Mouse (Mus musculus): ENCODE data around the gene Carhsp1. TPM values are rescaled to one million over a fixed set of nuclear protein-coding genes. Genes with fewer than 3 reads are reported as not detected.
A peak's percentile ranks its signal among the peaks of the same experiment; 100 is the strongest.

The Carhsp1 gene
- 57.0 and 58.8 TPM in 2 replicates for polyA plus RNA-seq (2014; fragmentation: Nextera tagmentation; extraction: Ambion mirVana)

GRCm38 (mm10) chr16:8671551-8672349, at the start of gene Carhsp1:
TSS of gene Carhsp1 (minus strand) at chr16:8672155.
- Histone ChIP-seq H3K4me1 (replicated peaks; ENCODE audit: control insufficient read depth, insufficient read depth, low read length) (peaks cover 36% of the 10 kb centered on the region), H3K9me3 (ENCODE audit: control insufficient read depth, low read length) (no peaks in the 10 kb centered on the region), H3K27me3 (ENCODE audit: control insufficient read depth, insufficient read depth, low read length) (no peaks in the 10 kb centered on the region), H3K9ac (peak within 1 kb of the TSS; percentile 70), H3K36me3 (replicated peaks; ENCODE audit: control insufficient read depth, insufficient read depth) (no peaks in the 10 kb centered on the region), H3K4me2 (replicated peaks) (peak within 1 kb of the TSS; percentile 90), H3K27ac (peak within 1 kb of the TSS; percentile 73), H3K4me3 (replicated peaks; ENCODE audit: low read length) (peak within 1 kb of the TSS; percentile 69)
- ATAC-seq (ENCODE audit: low FRiP score) (peak; percentile 89), DNase-seq (ENCODE audit: low spot score) (peak; percentile 92)
- WGBS = under 1% methylated on average over 67 of the region's 67 CpGs

GRCm38 (mm10) chr16:8720447-8720846, 48.5 kb upstream of the Carhsp1 start:
- Histone ChIP-seq H3K9ac (no peak overlapping the region), H3K4me1 (replicated peaks; ENCODE audit: control insufficient read depth, insufficient read depth, low read length) (peaks cover 6% of the 10 kb centered on the region; the same call in 1 of the 2 replicates), H3K9me3 (ENCODE audit: control insufficient read depth, low read length) (no peaks in the 10 kb centered on the region), H3K27me3 (ENCODE audit: control insufficient read depth, insufficient read depth, low read length) (no peaks in the 10 kb centered on the region), H3K4me3 (replicated peaks; ENCODE audit: low read length) (no peak overlapping the region), H3K36me3 (replicated peaks; ENCODE audit: control insufficient read depth, insufficient read depth) (peaks cover 10% of the 10 kb centered on the region), H3K4me2 (replicated peaks) (no peak overlapping the region), H3K27ac (no peak overlapping the region)
- ATAC-seq (ENCODE audit: low FRiP score) (no peak), DNase-seq (ENCODE audit: low spot score) (no peak)
- 92% methylated on average over 4 of the region's 4 CpGs for WGBS

- no peak overlapping the region for H3K9ac ChIP-seq
- WGBS = 94% methylated on average over 10 of the region's 10 CpGs
- ATAC-seq (ENCODE audit: low FRiP score) (no peak), DNase-seq (ENCODE audit: low spot score) (no peak)
- H3K9me3 ChIP-seq (ENCODE audit: control insufficient read depth, low read length) = no peaks in the 10 kb centered on the region
- no peak overlapping the region for H3K4me3 ChIP-seq (replicated peaks; ENCODE audit: low read length)
- no peak overlapping the region for H3K27ac ChIP-seq
- H3K36me3 ChIP-seq (replicated peaks; ENCODE audit: control insufficient read depth, insufficient read depth) = peaks cover 34% of the 10 kb centered on the region
- H3K4me1 ChIP-seq (replicated peaks; ENCODE audit: control insufficient read depth, insufficient read depth, low read length) = peaks cover 6% of the 10 kb centered on the region; the same call in 1 of the 2 replicates
- H3K27me3 ChIP-seq (ENCODE audit: control insufficient read depth, insufficient read depth, low read length) = no peaks in the 10 kb centered on the region
- no peak overlapping the region for H3K4me2 ChIP-seq (replicated peaks)
Measured at GRCm38 (mm10) chr16:8717744-8718143, 45.8 kb upstream of the Carhsp1 start.

DNA sequence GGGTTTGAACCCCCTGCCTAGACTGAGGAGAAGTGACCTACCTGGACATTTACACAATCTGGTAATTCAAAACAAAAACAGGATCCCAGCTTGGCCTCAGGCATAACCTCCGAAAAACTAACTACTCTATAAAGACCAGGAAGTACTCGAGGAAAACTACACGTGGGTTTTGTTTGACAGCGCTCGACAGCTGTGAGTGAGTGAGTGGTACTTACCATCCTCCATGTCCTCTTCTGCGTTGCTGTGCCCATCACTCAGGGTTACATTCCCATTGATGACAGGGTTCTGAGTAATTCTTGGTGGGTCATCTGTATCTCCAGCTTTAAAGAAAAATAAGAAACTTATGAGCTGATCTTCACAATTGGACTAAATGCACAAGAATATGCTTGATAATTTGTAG, 44.3 kb upstream of the Carhsp1 start:
- Histone ChIP-seq H3K4me3 (replicated peaks; ENCODE audit: low read length) (no peak overlapping the region), H3K4me2 (replicated peaks) (no peak overlapping the region), H3K4me1 (replicated peaks; ENCODE audit: control insufficient read depth, insufficient read depth, low read length) (peaks cover 6% of the 10 kb centered on the region; the same call in 1 of the 2 replicates), H3K9me3 (ENCODE audit: control insufficient read depth, low read length) (no peaks in the 10 kb centered on the region), H3K9ac (no peak overlapping the region), H3K27me3 (ENCODE audit: control insufficient read depth, insufficient read depth, low read length) (no peaks in the 10 kb centered on the region), H3K36me3 (replicated peaks; ENCODE audit: control insufficient read depth, insufficient read depth) (peaks cover 42% of the 10 kb centered on the region), H3K27ac (no peak overlapping the region)
- 88% methylated on average over 6 of the region's 6 CpGs for WGBS
- ATAC-seq (ENCODE audit: low FRiP score) (no peak), DNase-seq (ENCODE audit: low spot score) (no peak)

GRCm38 (mm10) chr16:8715513-8716080, 43.6 kb upstream of the Carhsp1 start:
- Histone ChIP-seq H3K4me2 (replicated peaks) (no peak overlapping the region), H3K9ac (no peak overlapping the region), H3K36me3 (replicated peaks; ENCODE audit: control insufficient read depth, insufficient read depth) (peaks cover 49% of the 10 kb centered on the region), H3K27ac (no peak overlapping the region), H3K4me1 (replicated peaks; ENCODE audit: control insufficient read depth, insufficient read depth, low read length) (peaks cover 6% of the 10 kb centered on the region; the same call in 1 of the 2 replicates), H3K4me3 (replicated peaks; ENCODE audit: low read length) (no peak overlapping the region), H3K9me3 (ENCODE audit: control insufficient read depth, low read length) (no peaks in the 10 kb centered on the region), H3K27me3 (ENCODE audit: control insufficient read depth, insufficient read depth, low read length) (no peaks in the 10 kb centered on the region)
- no peak for DNase-seq (ENCODE audit: low spot score)
- no peak for ATAC-seq (ENCODE audit: low FRiP score)
- WGBS = 70% methylated on average over 10 of the region's 10 CpGs

- DNase-seq (ENCODE audit: low spot score) = no peak
- no peaks in the 10 kb centered on the region for H3K9me3 ChIP-seq (ENCODE audit: control insufficient read depth, low read length)
- H3K27me3 ChIP-seq (ENCODE audit: control insufficient read depth, insufficient read depth, low read length) = no peaks in the 10 kb centered on the region
- H3K4me3 ChIP-seq (replicated peaks; ENCODE audit: low read length) = no peak overlapping the region
- H3K36me3 ChIP-seq (replicated peaks; ENCODE audit: control insufficient read depth, insufficient read depth) = peaks cover 57% of the 10 kb centered on the region
- H3K4me1 ChIP-seq (replicated peaks; ENCODE audit: control insufficient read depth, insufficient read depth, low read length) = peaks cover 6% of the 10 kb centered on the region; the same call in 1 of the 2 replicates
- H3K27ac ChIP-seq = no peak overlapping the region
- no peak overlapping the region for H3K4me2 ChIP-seq (replicated peaks)
- WGBS = 95% methylated on average over 5 of the region's 5 CpGs
- H3K9ac ChIP-seq = no peak overlapping the region
- ATAC-seq (ENCODE audit: low FRiP score) = no peak
Measured at GRCm38 (mm10) chr16:8714851-8715250, 42.9 kb upstream of the Carhsp1 start.

DNA sequence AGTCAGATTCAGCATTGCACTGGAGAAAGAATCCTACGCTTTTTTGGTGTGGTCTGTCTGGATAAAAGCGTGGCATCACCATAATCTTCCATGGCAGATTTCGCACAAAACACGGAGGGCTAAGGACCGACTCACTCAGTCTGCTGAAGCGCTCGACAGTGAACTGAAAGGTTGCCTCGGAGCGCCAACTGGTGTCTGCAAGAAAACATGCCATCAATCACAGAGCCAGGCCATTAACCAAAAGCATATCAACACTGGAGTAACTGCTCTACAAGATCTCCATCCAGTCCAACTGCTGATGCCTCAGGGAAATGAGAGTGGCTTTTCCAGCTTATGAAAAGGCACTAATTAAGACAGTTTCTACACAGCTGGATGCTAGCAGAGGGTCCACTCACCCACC, 40.0 kb upstream of the Carhsp1 start:
- H3K4me1 ChIP-seq (replicated peaks; ENCODE audit: control insufficient read depth, insufficient read depth, low read length) = no peaks in the 10 kb centered on the region
- DNase-seq (ENCODE audit: low spot score) (peak; percentile 33), ATAC-seq (ENCODE audit: low FRiP score) (peak; percentile 14; the same call in 1 of the 2 replicates)
- no peak overlapping the region for H3K4me2 ChIP-seq (replicated peaks)
- H3K36me3 ChIP-seq (replicated peaks; ENCODE audit: control insufficient read depth, insufficient read depth) = peaks cover 85% of the 10 kb centered on the region
- no peak overlapping the region for H3K27ac ChIP-seq
- no peak overlapping the region for H3K4me3 ChIP-seq (replicated peaks; ENCODE audit: low read length)
- 60% methylated on average over 9 of the region's 9 CpGs for WGBS
- no peak overlapping the region for H3K9ac ChIP-seq
- H3K27me3 ChIP-seq (ENCODE audit: control insufficient read depth, insufficient read depth, low read length) = no peaks in the 10 kb centered on the region
- no peaks in the 10 kb centered on the region for H3K9me3 ChIP-seq (ENCODE audit: control insufficient read depth, low read length)

GRCm38 (mm10) chr16:8700586-8700985, 28.6 kb upstream of the Carhsp1 start:
- Histone ChIP-seq H3K27me3 (ENCODE audit: control insufficient read depth, insufficient read depth, low read length) (no peaks in the 10 kb centered on the region), H3K4me3 (replicated peaks; ENCODE audit: low read length) (no peak overlapping the region), H3K4me1 (replicated peaks; ENCODE audit: control insufficient read depth, insufficient read depth, low read length) (no peaks in the 10 kb centered on the region), H3K9me3 (ENCODE audit: control insufficient read depth, low read length) (no peaks in the 10 kb centered on the region), H3K27ac (no peak overlapping the region), H3K9ac (no peak overlapping the region), H3K36me3 (replicated peaks; ENCODE audit: control insufficient read depth, insufficient read depth) (peaks cover 100% of the 10 kb centered on the region), H3K4me2 (replicated peaks) (no peak overlapping the region)
- no peak for ATAC-seq (ENCODE audit: low FRiP score)
- DNase-seq (ENCODE audit: low spot score) = no peak
- WGBS = 86% methylated on average over 3 of the region's 3 CpGs

DNA sequence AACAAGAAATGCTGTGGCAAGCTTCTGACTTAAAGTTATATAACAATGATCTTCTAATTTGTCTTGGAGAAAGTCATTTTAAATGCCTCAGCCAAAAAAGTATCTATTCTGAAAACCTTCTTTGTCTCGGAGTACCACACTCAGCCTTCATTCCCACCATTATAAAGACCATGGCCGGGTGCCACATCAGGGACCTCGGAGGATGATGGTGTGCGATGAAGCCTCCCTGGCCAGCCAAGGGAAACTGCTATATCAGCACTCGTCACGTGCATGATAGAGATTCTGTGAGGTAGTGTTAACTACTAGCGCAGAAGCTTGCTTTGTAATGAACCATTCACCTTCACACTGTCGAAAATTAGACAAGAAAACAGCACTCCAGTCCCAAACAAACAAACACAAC, 27.6 kb upstream of the Carhsp1 start:
- WGBS = 90% methylated on average over 8 of the region's 8 CpGs
- no peak for ATAC-seq (ENCODE audit: low FRiP score)

More for the DNA sequence above, 27.6 kb upstream of the Carhsp1 start:
- H3K27me3 ChIP-seq (ENCODE audit: control insufficient read depth, insufficient read depth, low read length) = no peaks in the 10 kb centered on the region
- no peak overlapping the region for H3K4me2 ChIP-seq (replicated peaks)
- H3K4me3 ChIP-seq (replicated peaks; ENCODE audit: low read length) = no peak overlapping the region
- no peak overlapping the region for H3K9ac ChIP-seq
- no peaks in the 10 kb centered on the region for H3K4me1 ChIP-seq (replicated peaks; ENCODE audit: control insufficient read depth, insufficient read depth, low read length)
- H3K27ac ChIP-seq = no peak overlapping the region
- H3K36me3 ChIP-seq (replicated peaks; ENCODE audit: control insufficient read depth, insufficient read depth) = peaks cover 100% of the 10 kb centered on the region
- DNase-seq (ENCODE audit: low spot score) = no peak
- H3K9me3 ChIP-seq (ENCODE audit: control insufficient read depth, low read length) = no peaks in the 10 kb centered on the region
